Comparison of ENCODE assay signal across 8 mouse cellular contexts in the genomic region with DNA sequence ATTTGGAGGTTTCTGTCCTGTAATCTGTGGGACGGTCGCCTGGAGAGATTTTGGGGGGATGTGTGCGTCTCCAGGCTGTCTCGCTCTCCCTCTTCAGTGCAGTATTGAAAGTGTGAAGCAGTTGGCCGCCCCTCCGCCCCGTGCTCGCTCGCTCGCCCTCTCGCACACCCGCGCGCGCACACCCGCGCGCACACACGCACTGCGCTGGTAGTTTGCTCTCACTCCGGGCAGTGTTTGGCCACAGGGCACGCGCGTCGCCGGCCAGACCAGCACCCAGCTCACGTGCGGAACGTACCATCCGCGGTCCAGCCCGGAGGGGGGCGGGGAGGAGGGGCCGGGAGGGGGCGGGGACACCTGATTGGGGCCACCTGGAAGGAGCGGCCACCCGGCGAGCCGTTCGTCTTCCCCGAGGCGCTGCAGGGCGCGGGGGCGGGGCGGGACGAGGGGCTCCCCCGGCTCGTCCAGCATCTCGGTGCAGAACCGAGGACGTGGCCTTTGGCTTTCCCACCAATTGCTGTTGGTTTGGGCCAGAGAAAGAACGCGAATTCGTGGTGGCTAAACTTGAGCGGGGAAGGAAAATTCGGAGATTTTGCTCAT. TPM values are rescaled to one million over a fixed set of nuclear protein-coding genes. Genes with fewer than 3 reads are reported as not detected.
DNase-seq lines count a peak whose midpoint lies in the region; ATAC-seq and TF ChIP-seq lines count a peak whose summit lies in the region.

Gene Bhlhe41 (minus strand): TSS at position 270 of the 597 bp plus-strand sequence.

- WGBS in lung, embryonic 16.5 days = 0% methylated on average over 56 of the region's 57 CpGs

- peak; percentile 54 for ATAC-seq in lung, embryonic 16.5 days (ENCODE audit: low read depth)

- intact Hi-C loops in heart, postnatal 36 days (cut with DNase I) = no loop called here

- in situ Hi-C loops in ES-E14 (cut with MboI; ENCODE audit: low sequenced_read_pairs in 2 of 2, unreplicated experiment in 2 of 2) = no loop called here

- H3K4me3 ChIP-seq in ES-E14 (ENCODE audit: insufficient read depth in 1 of 2, low read depth in 1 of 2, low read length in 2 of 2, poor library complexity in 1 of 2, severe bottlenecking in 1 of 2) = peak within 1 kb of the TSS; percentile 44 to 69
- peak within 1 kb of the TSS; percentile 51 for H3K4me3 ChIP-seq in lung, embryonic 16.5 days (ENCODE audit: low read length)

- H3K27me3 ChIP-seq in lung, embryonic 16.5 days (ENCODE audit: control insufficient read depth, insufficient read depth, low read depth, low read length) = peaks cover 46% of the 10 kb centered on the region

- peak; percentile 40 for DNase-seq in ES-E14 (ENCODE audit: low read depth, low spot score)
- peak; percentile 87 for DNase-seq in cerebellum, adult 11 months
- peak; percentile 60 for DNase-seq in forelimb bud, embryonic 11.5 days (ENCODE audit: low read depth, low spot score)
- peak; percentile 74 to 84 for DNase-seq in heart, postnatal 36 days
- DNase-seq in layer of hippocampus, adult 9-11 months = peak; percentile 91
- peak; percentile 41 for DNase-seq in ovary, postnatal 14 days (ENCODE audit: low spot score)
- peak; percentile 69 to 75 for DNase-seq in urinary bladder, postnatal 4 days (ENCODE audit: low spot score in 2 of 2)

- peak within 1 kb of the TSS; percentile 37; the same call in 1 of the 2 replicates for H3K9ac ChIP-seq in ES-E14 (ENCODE audit: insufficient read depth, low read depth, low read length, poor library complexity, severe bottlenecking)
- H3K9ac ChIP-seq in lung, embryonic 16.5 days (ENCODE audit: low read length) = peak within 1 kb of the TSS; percentile 66

- H3K4me2 ChIP-seq in lung, embryonic 16.5 days (ENCODE audit: low read depth, low read length) = peak within 1 kb of the TSS; percentile 100

- no peaks in the 10 kb centered on the region; a peak in 1 of 4 replicates for H3K4me1 ChIP-seq in ES-E14 (ENCODE audit: control insufficient read depth in 2 of 2, insufficient read depth in 2 of 2, low read length in 2 of 2, poor library complexity in 1 of 2)
- peaks cover 25% of the 10 kb centered on the region for H3K4me1 ChIP-seq in lung, embryonic 16.5 days (replicated peaks; ENCODE audit: control insufficient read depth, insufficient read depth, low read length)

- no peak within 1 kb of the TSS for H3K27ac ChIP-seq in ES-E14 (ENCODE audit: insufficient read depth, low read depth, low read length, poor library complexity, severe bottlenecking)
- no peak within 1 kb of the TSS for H3K27ac ChIP-seq in lung, embryonic 16.5 days (ENCODE audit: low read length)

- H3K36me3 ChIP-seq in ES-E14 (ENCODE audit: control insufficient read depth, insufficient read depth, low read length, poor library complexity, severe bottlenecking) = no peaks in the 10 kb centered on the region
- no peaks in the 10 kb centered on the region for H3K36me3 ChIP-seq in lung, embryonic 16.5 days (ENCODE audit: control insufficient read depth, insufficient read depth, low read length)

- H3K9me3 ChIP-seq in ES-E14 (ENCODE audit: control insufficient read depth, insufficient read depth, low read depth, low read length) = no peaks in the 10 kb centered on the region
- H3K9me3 ChIP-seq in lung, embryonic 16.5 days (ENCODE audit: control insufficient read depth, low read length) = no peaks in the 10 kb centered on the region

TF ChIP-seq in ES-E14, 5 proteins besides CTCF, POLR2A, EP300 and RAD21:
- TF ChIP-seq ZC3H11A (IDR thresholded peaks at IDR 0.05; ENCODE audit: borderline replicate concordance, low read depth, low read length) (no peak), HCFC1 (IDR thresholded peaks at IDR 0.05; ENCODE audit: borderline replicate concordance, insufficient read depth, low read length) (no peak), CHD2 (IDR thresholded peaks at IDR 0.05; ENCODE audit: low read depth, low read length) (no peak), MAFK (IDR thresholded peaks at IDR 0.05; ENCODE audit: insufficient read depth, low read depth, low read length) (no peak), ZNF384 (IDR thresholded peaks at IDR 0.05; ENCODE audit: low read depth, low read length) (no peak)

RNA-seq across cellular contexts. Expression of gene Bhlhe41, which starts in this region (rescaled TPM):
- total RNA-seq in ES-E14 (2012; rRNA removed) = 0.16 and 0.54 TPM in 2 replicates
- 10 to 100 TPM; 18.9 to 28.6 TPM for total RNA-seq in heart, postnatal 36 days (2021)
- polyA plus RNA-seq in lung, embryonic 16.5 days (2015; fragmentation: Nextera tagmentation; extraction: Ambion mirVana) = 0.63 and 0.75 TPM in 2 replicates

Comparison
In these comparisons a context has a peak if more than half of its experiments do, and no peak if none do; other contexts are left out.
1. RNA of gene Bhlhe41 (total RNA-seq): 18.9 to 28.6 TPM in heart, postnatal 36 days; 0.16 to 0.54 TPM in ES-E14; every median in the first group is over 10 times any median in the second.
2. Peak in DNase-seq, H3K4me3 ChIP-seq and H3K9ac ChIP-seq in ES-E14; RNA of the gene not detected or under 1 TPM.
3. Peak in ATAC-seq, H3K4me3 ChIP-seq, H3K9ac ChIP-seq and H3K4me2 ChIP-seq in lung, embryonic 16.5 days; RNA of the gene not detected or under 1 TPM.
4. DNase-seq: peak in every context shown above with its lines; median percentile 91 in layer of hippocampus, adult 9-11 months; 87 in cerebellum, adult 11 months; 79 in heart, postnatal 36 days; 72 in urinary bladder, postnatal 4 days; 60 in forelimb bud, embryonic 11.5 days; 41 in ovary, postnatal 14 days; 40 in ES-E14.